Mouse (Mus musculus): ENCODE data around the gene Duox1. TPM values are rescaled to one million over a fixed set of nuclear protein-coding genes. Genes with fewer than 3 reads are reported as not detected.
A peak's percentile ranks its signal among the peaks of the same experiment; 100 is the strongest.

Duox1 gene
- polyA plus RNA-seq (2014; fragmentation: Nextera tagmentation; extraction: Ambion mirVana): 0.04 and 0.12 TPM in 2 replicates

DNA sequence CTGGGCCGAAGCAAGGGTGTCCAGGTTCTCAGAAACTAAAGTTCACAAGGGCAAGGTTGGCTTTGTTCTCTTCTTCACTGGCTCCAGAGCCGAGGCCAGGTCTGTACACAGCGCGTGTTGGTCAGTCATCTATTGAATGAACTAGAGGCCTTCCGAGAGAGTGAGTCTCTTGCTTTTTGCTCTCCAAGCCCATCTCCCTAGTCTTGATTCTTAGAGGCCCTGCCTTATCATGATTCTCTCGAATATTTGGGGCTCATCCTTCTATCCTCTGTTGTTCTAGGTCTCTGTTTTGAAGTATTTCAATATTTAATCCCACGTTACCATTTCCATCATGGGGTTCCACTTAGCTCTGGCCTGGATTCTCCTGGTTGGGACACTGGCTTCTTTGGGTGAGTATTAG is at the start of gene Duox1:
TSS of gene Duox1 (plus strand) at position 301 of the 400 bp plus-strand sequence.
- Histone ChIP-seq H3K4me2 (replicated peaks) (no peak within 1 kb of the TSS), H3K27me3 (ENCODE audit: control insufficient read depth, insufficient read depth, low read length) (peaks cover 32% of the 10 kb centered on the region), H3K27ac (no peak within 1 kb of the TSS), H3K4me1 (replicated peaks; ENCODE audit: control insufficient read depth, insufficient read depth, low read length) (peaks cover 9% of the 10 kb centered on the region; the same call in 1 of the 2 replicates), H3K9me3 (ENCODE audit: control insufficient read depth, low read length) (no peaks in the 10 kb centered on the region), H3K36me3 (replicated peaks; ENCODE audit: control insufficient read depth, insufficient read depth) (no peaks in the 10 kb centered on the region), H3K4me3 (replicated peaks; ENCODE audit: low read length) (no peak within 1 kb of the TSS), H3K9ac (no peak within 1 kb of the TSS)
- 89% methylated on average over 7 of the region's 7 CpGs for WGBS
- ATAC-seq (ENCODE audit: low FRiP score) (no peak), DNase-seq (ENCODE audit: low spot score) (no peak)

GRCm38 (mm10) chr2:122266407-122267193 is 48.9 kb upstream of the Duox1 start:
- 95% methylated on average over 7 of the region's 7 CpGs for WGBS
- Histone ChIP-seq H3K27me3 (ENCODE audit: control insufficient read depth, insufficient read depth, low read length) (no peaks in the 10 kb centered on the region), H3K27ac (no peak overlapping the region), H3K4me1 (replicated peaks; ENCODE audit: control insufficient read depth, insufficient read depth, low read length) (peaks cover 8% of the 10 kb centered on the region; the same call in 1 of the 2 replicates), H3K9ac (no peak overlapping the region), H3K4me2 (replicated peaks) (no peak overlapping the region), H3K36me3 (replicated peaks; ENCODE audit: control insufficient read depth, insufficient read depth) (no peaks in the 10 kb centered on the region), H3K9me3 (ENCODE audit: control insufficient read depth, low read length) (no peaks in the 10 kb centered on the region), H3K4me3 (replicated peaks; ENCODE audit: low read length) (no peak overlapping the region)
- DNase-seq (ENCODE audit: low spot score) (no peak), ATAC-seq (ENCODE audit: low FRiP score) (no peak)

GRCm38 (mm10) chr2:122278769-122279168 is 36.7 kb upstream of the Duox1 start:
- DNase-seq (ENCODE audit: low spot score): no peak
- no peak overlapping the region for H3K4me2 ChIP-seq (replicated peaks)

GRCm38 (mm10) chr2:122284091-122284490 is 31.4 kb upstream of the Duox1 start:
- no peaks in the 10 kb centered on the region for H3K9me3 ChIP-seq (ENCODE audit: control insufficient read depth, low read length)
- H3K4me1 ChIP-seq (replicated peaks; ENCODE audit: control insufficient read depth, insufficient read depth, low read length): no peaks in the 10 kb centered on the region
- no peak for DNase-seq (ENCODE audit: low spot score)
- no peak overlapping the region for H3K4me3 ChIP-seq (replicated peaks; ENCODE audit: low read length)
- no peaks in the 10 kb centered on the region for H3K27me3 ChIP-seq (ENCODE audit: control insufficient read depth, insufficient read depth, low read length)
- no peaks in the 10 kb centered on the region for H3K36me3 ChIP-seq (replicated peaks; ENCODE audit: control insufficient read depth, insufficient read depth)
- H3K4me2 ChIP-seq (replicated peaks): no peak overlapping the region
- no peak overlapping the region for H3K9ac ChIP-seq
- 88% methylated on average over 9 of the region's 9 CpGs for WGBS
- ATAC-seq (ENCODE audit: low FRiP score): no peak
- H3K27ac ChIP-seq: no peak overlapping the region

More at GRCm38 (mm10) chr2:122278769-122279168, 36.7 kb upstream of the Duox1 start:
- Histone ChIP-seq H3K9ac (no peak overlapping the region), H3K36me3 (replicated peaks; ENCODE audit: control insufficient read depth, insufficient read depth) (no peaks in the 10 kb centered on the region), H3K27ac (no peak overlapping the region), H3K27me3 (ENCODE audit: control insufficient read depth, insufficient read depth, low read length) (no peaks in the 10 kb centered on the region), H3K9me3 (ENCODE audit: control insufficient read depth, low read length) (no peaks in the 10 kb centered on the region), H3K4me1 (replicated peaks; ENCODE audit: control insufficient read depth, insufficient read depth, low read length) (no peaks in the 10 kb centered on the region), H3K4me3 (replicated peaks; ENCODE audit: low read length) (no peak overlapping the region)
- no peak for ATAC-seq (ENCODE audit: low FRiP score)
- WGBS: 97% methylated on average over 3 of the region's 3 CpGs

DNA sequence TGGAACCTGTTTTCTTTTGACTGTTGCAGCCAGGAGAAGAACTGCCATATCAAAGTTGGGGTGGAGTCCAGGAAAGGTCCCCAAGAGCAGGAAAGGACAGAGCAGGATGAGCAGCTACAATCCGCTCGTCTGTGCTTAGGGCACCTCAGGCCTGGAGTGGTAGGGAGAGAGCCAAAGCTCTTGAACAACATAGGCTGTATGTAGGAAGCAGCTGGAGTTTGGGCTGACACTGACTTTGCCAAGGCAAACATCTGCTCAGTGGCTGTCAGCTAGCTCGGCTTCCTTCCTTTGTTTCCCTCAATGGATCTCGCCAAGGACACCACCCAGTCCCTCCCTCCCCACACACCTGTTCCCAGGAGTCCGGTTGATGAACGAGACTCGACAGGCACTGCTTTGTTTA is 29.3 kb upstream of the Duox1 start:
- Histone ChIP-seq H3K4me3 (replicated peaks; ENCODE audit: low read length) (no peak overlapping the region), H3K36me3 (replicated peaks; ENCODE audit: control insufficient read depth, insufficient read depth) (no peaks in the 10 kb centered on the region), H3K4me1 (replicated peaks; ENCODE audit: control insufficient read depth, insufficient read depth, low read length) (no peaks in the 10 kb centered on the region), H3K4me2 (replicated peaks) (no peak overlapping the region), H3K27me3 (ENCODE audit: control insufficient read depth, insufficient read depth, low read length) (no peaks in the 10 kb centered on the region), H3K9ac (no peak overlapping the region), H3K9me3 (ENCODE audit: control insufficient read depth, low read length) (no peaks in the 10 kb centered on the region), H3K27ac (no peak overlapping the region)
- ATAC-seq (ENCODE audit: low FRiP score): no peak
- DNase-seq (ENCODE audit: low spot score): no peak
- 53% methylated on average over 7 of the region's 7 CpGs for WGBS

DNA sequence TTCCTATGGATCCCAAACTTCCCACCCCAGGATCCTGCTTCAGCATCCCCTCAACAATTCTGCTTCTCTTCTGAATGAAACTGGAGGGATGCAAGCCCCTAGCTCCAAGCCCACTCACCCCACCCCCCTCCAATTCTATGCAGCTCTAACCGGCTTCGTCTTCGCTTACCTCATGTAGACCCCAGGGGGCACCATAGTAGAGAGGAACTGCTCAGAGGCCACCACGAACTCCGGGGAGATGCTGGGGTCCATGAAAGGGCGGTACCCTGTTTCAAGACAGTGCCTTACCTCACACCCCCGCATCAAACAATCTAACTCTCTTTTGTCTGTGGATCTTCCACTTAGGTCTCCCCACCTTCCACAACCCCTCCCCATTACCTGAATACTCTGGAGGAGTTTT is 20.6 kb upstream of the Duox1 start:
- DNase-seq (ENCODE audit: low spot score): no peak
- no peak for ATAC-seq (ENCODE audit: low FRiP score)
- Histone ChIP-seq H3K36me3 (replicated peaks; ENCODE audit: control insufficient read depth, insufficient read depth) (no peaks in the 10 kb centered on the region), H3K27me3 (ENCODE audit: control insufficient read depth, insufficient read depth, low read length) (peaks cover 64% of the 10 kb centered on the region), H3K4me2 (replicated peaks) (no peak overlapping the region), H3K9me3 (ENCODE audit: control insufficient read depth, low read length) (no peaks in the 10 kb centered on the region), H3K9ac (no peak overlapping the region), H3K27ac (no peak overlapping the region), H3K4me1 (replicated peaks; ENCODE audit: control insufficient read depth, insufficient read depth, low read length) (peaks cover 20% of the 10 kb centered on the region), H3K4me3 (replicated peaks; ENCODE audit: low read length) (no peak overlapping the region)
- WGBS: 3% methylated on average over 7 of the region's 7 CpGs

GRCm38 (mm10) chr2:122297271-122298095 is 18.0 kb upstream of the Duox1 start:
- peak overlapping the region; percentile 46 for H3K4me2 ChIP-seq (replicated peaks)
- H3K36me3 ChIP-seq (replicated peaks; ENCODE audit: control insufficient read depth, insufficient read depth): no peaks in the 10 kb centered on the region
- H3K9me3 ChIP-seq (ENCODE audit: control insufficient read depth, low read length): no peaks in the 10 kb centered on the region
- ATAC-seq (ENCODE audit: low FRiP score): no peak
- DNase-seq (ENCODE audit: low spot score): no peak
- peak overlapping the region; percentile 18 for H3K4me3 ChIP-seq (replicated peaks; ENCODE audit: low read length)
- under 1% methylated on average over 35 of the region's 35 CpGs for WGBS
- H3K27ac ChIP-seq: no peak overlapping the region
- peaks cover 33% of the 10 kb centered on the region for H3K4me1 ChIP-seq (replicated peaks; ENCODE audit: control insufficient read depth, insufficient read depth, low read length)
- no peak overlapping the region for H3K9ac ChIP-seq
- peaks cover 89% of the 10 kb centered on the region for H3K27me3 ChIP-seq (ENCODE audit: control insufficient read depth, insufficient read depth, low read length)

- H3K27me3 ChIP-seq (ENCODE audit: control insufficient read depth, insufficient read depth, low read length): peaks cover 94% of the 10 kb centered on the region
- no peak within 1 kb of the TSS for H3K9ac ChIP-seq
- H3K27ac ChIP-seq: no peak within 1 kb of the TSS
- peak within 1 kb of the TSS; percentile 46 for H3K4me2 ChIP-seq (replicated peaks)
- no peaks in the 10 kb centered on the region for H3K36me3 ChIP-seq (replicated peaks; ENCODE audit: control insufficient read depth, insufficient read depth)
- 3% methylated on average over 13 of the region's 13 CpGs for WGBS
- ATAC-seq (ENCODE audit: low FRiP score) (no peak), DNase-seq (ENCODE audit: low spot score) (no peak)
- H3K4me3 ChIP-seq (replicated peaks; ENCODE audit: low read length): peak within 1 kb of the TSS; percentile 22
- H3K9me3 ChIP-seq (ENCODE audit: control insufficient read depth, low read length): no peaks in the 10 kb centered on the region
- peaks cover 33% of the 10 kb centered on the region for H3K4me1 ChIP-seq (replicated peaks; ENCODE audit: control insufficient read depth, insufficient read depth, low read length)
Measured at GRCm38 (mm10) chr2:122298096-122298499, 17.4 kb upstream of the Duox1 start, which contains the start of gene Duox2. Gene Duox2 (minus strand): TSS chr2:122298449.

Measured in hindbrain, embryonic 14.5 days (tissue).